Mouse (Mus musculus): ENCODE measurements around the gene Bmpr1a.

The Bmpr1a gene

GRCm38 (mm10) chr14:34503325-34503647 lies at the start of gene Bmpr1a:
Bmpr1a (minus strand) TSS chr14:34503341.
- DNase-seq = no peak

- no peak for DNase-seq
Measured at GRCm38 (mm10) chr14:34552226-34552625, 49.1 kb upstream of the Bmpr1a start.

- DNase-seq = peak; percentile 82
Measured at GRCm38 (mm10) chr14:34549004-34549671, 46.0 kb upstream of the Bmpr1a start.

GRCm38 (mm10) chr14:34548391-34549001 lies 45.4 kb upstream of the Bmpr1a start:
- DNase-seq = peak; percentile 54

- no peak for DNase-seq
Measured at GRCm38 (mm10) chr14:34544545-34544944, 41.4 kb upstream of the Bmpr1a start.

GRCm38 (mm10) chr14:34544001-34544400 lies 40.9 kb upstream of the Bmpr1a start:
- no peak for DNase-seq

GRCm38 (mm10) chr14:34543596-34543995 lies 40.5 kb upstream of the Bmpr1a start:
- no peak for DNase-seq

- DNase-seq = peak; percentile 31
Measured at GRCm38 (mm10) chr14:34541896-34542295, 38.8 kb upstream of the Bmpr1a start.

GRCm38 (mm10) chr14:34540685-34541162 lies 37.6 kb upstream of the Bmpr1a start:
- DNase-seq = peak; percentile 45

GRCm38 (mm10) chr14:34535883-34536282 lies 32.7 kb upstream of the Bmpr1a start:
- no peak for DNase-seq

- no peak for DNase-seq
Measured at GRCm38 (mm10) chr14:34533537-34533936, 30.4 kb upstream of the Bmpr1a start.

GRCm38 (mm10) chr14:34532536-34532935 lies 29.4 kb upstream of the Bmpr1a start:
- no peak for DNase-seq

- no peak for DNase-seq
Measured at GRCm38 (mm10) chr14:34528804-34529203, 25.7 kb upstream of the Bmpr1a start.

- DNase-seq = no peak
Measured at GRCm38 (mm10) chr14:34522701-34523100, 19.6 kb upstream of the Bmpr1a start, which contains the start of gene 9230112D13Rik. 9230112D13Rik (minus strand) TSS chr14:34522801.

GRCm38 (mm10) chr14:34517959-34518544 lies 14.9 kb upstream of the Bmpr1a start:
- DNase-seq = no peak

- DNase-seq = no peak
Measured at GRCm38 (mm10) chr14:34516960-34517577, 13.9 kb upstream of the Bmpr1a start.

- no peak for DNase-seq
Measured at GRCm38 (mm10) chr14:34515860-34516259, 12.7 kb upstream of the Bmpr1a start.

GRCm38 (mm10) chr14:34514120-34514519 lies 11.0 kb upstream of the Bmpr1a start:
- DNase-seq = peak; percentile 35

GRCm38 (mm10) chr14:34512602-34513001 lies 9.5 kb upstream of the Bmpr1a start:
- DNase-seq = no peak

- no peak for DNase-seq
Measured at GRCm38 (mm10) chr14:34511901-34512300, 8.8 kb upstream of the Bmpr1a start.

- no peak for DNase-seq
Measured at GRCm38 (mm10) chr14:34508842-34509439, 5.8 kb upstream of the Bmpr1a start.

GRCm38 (mm10) chr14:34508187-34508840 lies 5.2 kb upstream of the Bmpr1a start:
- DNase-seq = no peak

- DNase-seq = no peak
Measured at GRCm38 (mm10) chr14:34505309-34505708, 2.2 kb upstream of the Bmpr1a start.

Data from kidney, adult 18-20 months (tissue).